Mouse (Mus musculus) left cerebral cortex, adult 2 months (tissue): ENCODE measurements around the gene Slc51b. TPM values are rescaled to one million over a fixed set of nuclear protein-coding genes. Genes with fewer than 3 reads are reported as not detected.

Source experiments
- DNase-seq, 2 experiments: peaks; one replicate each; pipeline ENCODE4 v3.0.0; 2021 to 2022; ENCODE audit warnings: low spot score in 2 of 2, mixed read lengths in 1 of 2; ENCODE audit errors: extremely low spot score in 1 of 2
- H3K27ac ChIP-seq: fragments of 200-600 bp; 2 replicates; pipeline ENCODE4 v1.8.1; 2022
- H3K4me3 ChIP-seq: fragments of 200-600 bp; 2 replicates; pipeline ENCODE4 v1.8.1; 2022
- CTCF ChIP-seq: fragments of 200-600 bp; IDR thresholded peaks from 2 replicates; pipeline ENCODE4 v1.8.1; 2022; ENCODE audit warnings: antibody characterized with exemption, mild to moderate bottlenecking, moderate library complexity
- intact Hi-C: fragments of 180-260 bp; cut with DNase I; formaldehyde crosslinking; loops from one replicate; pipeline ENCODE4 v1.15.1; 2025
- total RNA-seq, 2 experiments: library from RNA; stranded (reverse); gene quantifications; 2 replicates each; pipeline ENCODE4 v1.2.3; 2021

Gene Slc51b
- total RNA-seq, 2 experiments from 2014 or later, result not detected

DNA sequence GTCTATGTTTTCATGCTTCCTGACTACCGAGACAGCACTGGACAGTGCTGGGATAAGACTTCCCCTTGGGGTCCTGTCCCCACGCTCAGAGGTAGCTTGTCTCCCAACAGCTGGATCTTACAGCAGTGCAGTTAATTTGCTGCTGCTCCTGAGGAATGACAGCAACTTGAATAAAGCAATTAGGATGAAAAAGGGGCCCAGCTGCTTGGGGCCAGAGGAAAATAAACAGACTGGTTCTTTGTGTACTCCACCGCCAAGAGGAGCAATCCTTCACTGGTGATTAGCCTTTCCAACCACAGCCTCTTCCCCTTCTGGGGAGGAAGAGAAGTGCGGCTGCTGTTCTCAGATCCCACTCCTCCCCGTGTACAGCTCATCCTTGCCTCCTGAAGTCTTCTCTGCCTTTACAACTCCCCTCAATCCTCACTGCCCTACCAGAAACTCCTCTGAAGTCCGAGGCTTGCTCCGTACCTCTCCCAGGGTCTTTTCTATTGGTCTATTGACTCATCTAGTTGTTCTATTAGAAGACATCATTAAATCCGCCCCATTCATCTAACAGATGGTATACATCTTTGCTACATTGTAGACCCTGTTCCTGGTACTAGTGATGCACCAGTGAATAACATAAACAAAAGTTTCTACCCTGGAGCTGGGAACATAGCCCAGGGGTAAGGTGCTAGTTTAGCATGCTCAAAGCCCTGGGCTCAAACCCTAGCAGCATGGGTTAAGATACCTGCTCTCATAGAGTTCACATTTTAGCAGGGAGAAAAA is 36.2 kb downstream of the Slc51b start:
- no peak overlapping the region for H3K27ac ChIP-seq
- intact Hi-C loops, result no loop called here
- no peak; the same call in 1 of the 2 replicates for TF ChIP-seq CTCF
- DNase-seq, result no peak
- no peak overlapping the region for H3K4me3 ChIP-seq

DNA sequence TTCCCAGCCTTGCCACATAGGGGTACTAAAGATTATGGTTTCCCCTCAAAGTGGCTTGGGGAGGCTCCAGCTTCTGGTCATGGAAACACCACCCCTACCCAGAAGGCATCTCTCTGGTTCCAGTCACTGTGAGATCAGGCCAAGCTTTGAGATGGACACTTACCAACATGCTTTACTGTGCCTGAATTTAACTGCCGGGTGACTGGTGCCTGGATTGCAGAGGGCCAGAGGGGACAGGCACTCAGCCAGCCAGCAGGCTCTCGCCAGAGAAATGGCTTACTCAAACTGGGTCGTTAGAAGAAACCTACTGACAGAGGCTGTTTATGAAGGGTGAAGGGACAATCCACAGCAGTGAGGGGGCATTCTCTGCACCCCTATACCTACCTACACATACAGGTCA is 38.5 kb downstream of the Slc51b start:
- TF ChIP-seq CTCF, result no peak
- DNase-seq, result no peak
- Histone ChIP-seq H3K4me3 (no peak overlapping the region), H3K27ac (no peak overlapping the region)
- intact Hi-C loops, result no loop called here

DNA sequence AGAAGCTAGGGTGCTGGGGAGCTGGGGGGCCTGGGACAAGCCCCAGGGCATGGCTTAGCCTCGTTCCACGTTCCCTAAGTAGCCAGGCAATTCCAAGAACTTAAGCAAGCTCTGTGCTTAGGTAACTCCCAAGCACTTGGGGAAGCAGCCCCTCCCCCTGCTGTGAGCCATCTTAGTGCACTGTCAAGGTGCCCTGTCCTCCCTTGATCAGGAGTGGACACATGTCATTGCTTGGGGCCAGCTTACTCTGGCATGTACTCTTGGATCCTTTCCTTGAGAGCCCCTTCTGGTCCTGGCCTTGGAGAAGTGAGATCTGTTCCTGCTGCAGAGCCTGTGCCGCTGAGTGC is 40.0 kb downstream of the Slc51b start:
- no peak overlapping the region for H3K27ac ChIP-seq
- intact Hi-C loops, result no loop called here

DNA sequence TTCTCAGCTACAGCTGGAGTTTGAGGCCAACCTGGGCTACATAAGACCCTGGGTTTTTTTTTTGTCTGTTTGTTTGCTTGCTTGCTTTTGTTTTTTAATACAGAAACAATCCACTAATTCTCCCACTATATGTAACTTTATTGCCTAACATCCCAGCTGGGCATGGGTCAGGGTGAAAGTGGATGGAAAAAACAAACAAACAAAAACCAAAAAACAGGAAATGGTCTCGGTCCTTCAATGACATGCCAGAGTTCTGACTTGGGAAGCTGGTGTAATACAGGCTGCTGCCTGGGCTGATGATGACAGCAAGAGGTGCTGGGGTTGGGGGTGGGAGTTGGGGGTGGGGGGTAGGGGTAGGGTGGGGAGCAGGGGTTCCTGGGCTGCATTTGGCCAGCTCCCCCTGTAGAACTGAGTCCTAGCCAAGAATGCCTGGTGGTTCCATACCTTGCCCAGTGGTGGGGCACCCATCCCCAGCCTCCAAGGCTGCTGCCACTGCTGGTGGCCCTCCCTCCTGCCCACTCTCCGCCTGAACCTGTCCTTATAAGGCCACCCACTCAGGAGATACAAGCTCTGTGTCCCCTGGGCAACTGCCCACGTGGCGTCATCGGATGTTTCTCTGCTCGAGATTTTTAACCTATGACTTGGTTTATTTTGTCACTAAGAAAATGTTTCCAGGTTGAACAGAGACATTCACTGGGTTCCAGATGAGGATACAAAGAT is 40.6 kb downstream of the Slc51b start:
- no peak overlapping the region for H3K27ac ChIP-seq
- H3K4me3 ChIP-seq, result no peak overlapping the region
- intact Hi-C loops, result no loop called here
- TF ChIP-seq CTCF, result no peak
- DNase-seq, result no peak

More for the DNA sequence above, 40.0 kb downstream of the Slc51b start:
- no peak for TF ChIP-seq CTCF
- no peak for DNase-seq
- no peak overlapping the region for H3K4me3 ChIP-seq

DNA sequence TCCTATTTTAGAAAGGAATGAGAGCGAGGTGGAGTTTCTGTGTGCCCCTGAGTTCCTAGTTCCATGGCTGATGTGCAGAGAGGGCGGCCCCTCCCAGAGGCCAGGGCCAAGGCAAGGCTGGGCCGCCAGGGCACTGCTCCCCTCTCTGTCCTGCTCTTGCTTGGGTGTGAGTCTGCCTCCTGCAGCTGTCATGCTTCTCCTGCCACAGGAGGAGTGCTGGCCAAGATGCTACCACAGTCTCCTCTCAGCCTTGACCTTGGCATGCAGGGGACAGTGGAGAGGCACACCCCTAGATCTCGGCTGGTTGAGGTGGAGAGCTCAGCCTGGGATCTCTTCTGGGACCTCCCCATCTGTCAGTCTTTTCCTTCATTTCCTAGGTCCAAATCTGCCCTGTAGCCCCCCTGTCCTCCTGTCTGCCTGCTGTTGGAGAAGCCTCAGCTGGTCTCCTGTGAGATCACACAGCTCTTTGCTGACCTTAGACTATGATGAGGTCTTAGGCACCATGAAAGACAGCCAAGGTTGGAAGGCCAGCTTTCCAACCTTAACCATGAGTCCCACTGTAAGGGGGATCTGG is 41.7 kb downstream of the Slc51b start:
- H3K27ac ChIP-seq, result no peak overlapping the region
- TF ChIP-seq CTCF, result no peak
- intact Hi-C loops, result no loop called here
- no peak overlapping the region for H3K4me3 ChIP-seq
- DNase-seq, result no peak

DNA sequence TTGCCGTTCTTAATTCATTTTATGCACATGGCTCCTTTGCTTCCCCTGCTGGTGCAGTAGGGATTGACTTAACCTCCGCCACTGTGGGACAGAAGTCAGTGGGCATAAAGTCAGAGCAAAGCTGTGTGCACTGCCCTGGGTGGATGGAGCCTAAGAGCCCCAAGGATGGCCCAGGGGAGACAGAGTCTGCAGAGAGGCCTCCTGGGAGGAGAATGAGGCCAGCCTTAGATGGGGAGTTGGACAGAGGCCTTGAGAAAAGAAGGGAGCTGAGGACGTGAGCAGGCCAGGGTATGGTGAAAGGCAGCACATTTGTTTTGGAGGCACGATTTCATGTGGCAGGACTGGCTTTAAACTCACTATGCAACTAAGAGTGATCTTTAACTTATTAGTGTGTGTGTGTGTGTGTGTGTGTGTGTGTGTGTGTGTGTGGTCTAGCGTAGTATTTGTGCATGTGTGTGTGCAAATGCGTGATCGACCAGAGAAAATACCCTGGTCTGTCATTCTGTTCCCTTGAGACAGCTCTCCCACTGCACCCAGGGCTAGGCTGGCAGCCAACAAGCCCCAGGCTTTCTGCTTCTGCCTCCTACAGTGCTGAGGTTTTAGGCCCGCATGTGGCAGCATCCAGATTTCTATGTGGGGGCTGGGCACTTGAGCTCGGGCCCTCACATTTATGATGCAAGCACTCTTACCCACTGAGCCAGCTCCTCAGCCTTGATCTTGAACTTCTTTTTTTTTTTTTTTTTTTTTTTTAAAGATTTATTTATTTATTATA is 47.4 kb downstream of the Slc51b start:
- DNase-seq, result peak; percentile 55 to 57
- intact Hi-C loops, result no loop called here
- Histone ChIP-seq H3K4me3 (no peak overlapping the region), H3K27ac (peak overlapping the region; percentile 59; the same call in 1 of the 2 replicates)
- TF ChIP-seq CTCF, result no peak; the same call in 1 of the 2 replicates

DNA sequence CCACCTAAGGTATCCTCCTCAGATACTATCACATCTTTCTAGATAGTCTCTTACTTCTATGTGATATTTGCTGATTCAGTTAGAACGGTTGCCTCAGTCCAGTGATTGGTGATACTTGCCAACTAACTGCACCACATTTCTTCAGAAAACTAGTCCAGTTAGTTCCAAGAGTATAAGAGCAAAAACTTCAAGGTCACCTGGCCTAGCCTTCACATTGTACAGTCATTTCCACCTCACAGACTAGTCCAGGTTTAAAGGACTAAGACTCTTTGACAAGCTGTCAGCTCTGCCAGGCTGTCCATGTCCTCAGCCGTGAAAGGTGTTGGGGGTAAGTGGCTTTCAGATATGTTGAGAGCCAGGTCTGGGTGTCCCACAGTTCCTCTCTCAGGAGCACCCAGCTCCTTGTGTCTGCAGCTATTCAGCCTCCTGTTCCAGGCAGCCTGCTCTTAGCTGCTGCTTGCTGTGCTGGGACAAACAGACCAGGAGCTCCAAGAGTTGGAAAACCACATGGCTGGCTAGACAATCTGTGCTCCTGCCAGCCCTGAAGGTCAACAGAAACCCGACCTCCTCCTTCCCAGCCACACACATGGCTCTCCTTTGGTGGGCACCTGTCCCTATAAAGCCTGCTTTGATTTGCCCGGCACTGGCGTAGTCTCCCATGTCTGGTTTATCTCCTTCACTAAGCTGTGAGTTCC is 48.1 kb downstream of the Slc51b start:
- intact Hi-C loops, result no loop called here

DNA sequence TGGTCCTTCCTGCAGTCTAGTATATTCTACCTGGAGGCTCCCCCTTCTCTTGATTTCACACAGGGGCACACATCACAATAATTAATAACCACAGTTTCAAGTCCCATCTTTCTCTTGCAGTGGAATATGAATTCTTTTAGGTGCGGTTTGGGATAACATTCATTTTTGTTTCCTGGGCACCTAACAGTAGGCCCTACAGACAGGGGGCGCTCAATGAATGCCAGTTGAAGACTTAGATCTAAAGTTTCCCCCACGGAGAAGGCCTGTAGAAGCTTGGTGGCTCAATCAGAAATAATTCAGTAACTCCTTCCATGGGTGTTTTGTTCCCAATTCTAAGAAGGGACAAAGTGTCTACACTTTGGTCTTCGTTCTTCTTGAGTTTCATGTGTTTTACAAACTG is 50.3 kb downstream of the Slc51b start:
- DNase-seq, result no peak
- intact Hi-C loops, result loop anchor here (1.0 kb wide), 1 partner anchor 60 kb away; no protein-coding TSS in a partner anchor
- H3K27ac ChIP-seq, result no peak overlapping the region
- TF ChIP-seq CTCF, result peak; percentile 65
- no peak overlapping the region for H3K4me3 ChIP-seq

More for the DNA sequence above, 48.1 kb downstream of the Slc51b start:
- Histone ChIP-seq H3K4me3 (no peak overlapping the region), H3K27ac (peak overlapping the region; percentile 59)
- no peak for TF ChIP-seq CTCF
- DNase-seq, result no peak

DNA sequence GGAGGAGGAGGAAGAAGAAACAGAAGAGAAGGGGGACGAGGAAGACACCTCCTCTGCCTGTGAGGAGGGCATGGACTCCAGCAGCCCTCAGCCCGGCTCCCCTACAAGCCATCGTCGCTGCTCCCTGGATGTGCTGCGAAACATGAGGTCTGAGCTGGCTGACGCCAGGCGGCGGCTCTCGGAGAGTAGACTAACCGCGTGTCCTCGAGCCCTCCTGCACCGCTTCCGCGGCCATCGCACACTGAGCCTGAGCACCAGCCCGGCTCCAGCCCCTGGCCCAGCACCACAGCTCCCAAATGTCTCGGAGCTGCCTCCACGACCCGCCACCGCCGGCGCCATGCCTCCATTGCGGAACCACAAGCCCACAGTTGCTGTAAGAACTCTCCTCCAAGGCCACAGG is 51.0 kb downstream of the Slc51b start:
- H3K27ac ChIP-seq, result no peak overlapping the region
- intact Hi-C loops, result loop anchor here (1.0 kb wide), 1 partner anchor 61 kb away; no protein-coding TSS in a partner anchor
- no peak overlapping the region for H3K4me3 ChIP-seq
- no peak for TF ChIP-seq CTCF
- DNase-seq, result no peak

DNA sequence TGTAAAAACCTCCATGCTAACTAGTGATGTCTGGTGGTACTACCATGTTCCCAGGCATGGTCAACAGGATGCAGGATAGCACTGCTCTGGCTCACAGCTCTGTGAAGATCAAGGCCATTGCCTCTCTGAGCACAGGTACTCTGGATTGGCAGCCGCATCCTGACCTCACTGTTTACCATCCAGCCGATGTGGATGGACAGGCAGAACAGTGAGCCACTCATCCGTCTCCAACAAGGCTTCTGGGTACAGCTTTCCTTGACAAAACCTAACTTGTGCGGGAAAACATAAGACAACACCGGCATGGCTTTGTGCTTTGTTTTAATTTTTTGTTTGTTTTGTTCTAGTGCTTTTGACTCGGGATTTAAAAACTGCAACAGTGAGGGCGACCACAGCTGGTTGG is 57.0 kb downstream of the Slc51b start:
- DNase-seq, result no peak
- intact Hi-C loops, result no loop called here
- Histone ChIP-seq H3K27ac (no peak overlapping the region), H3K4me3 (no peak overlapping the region)
- no peak for TF ChIP-seq CTCF

DNA sequence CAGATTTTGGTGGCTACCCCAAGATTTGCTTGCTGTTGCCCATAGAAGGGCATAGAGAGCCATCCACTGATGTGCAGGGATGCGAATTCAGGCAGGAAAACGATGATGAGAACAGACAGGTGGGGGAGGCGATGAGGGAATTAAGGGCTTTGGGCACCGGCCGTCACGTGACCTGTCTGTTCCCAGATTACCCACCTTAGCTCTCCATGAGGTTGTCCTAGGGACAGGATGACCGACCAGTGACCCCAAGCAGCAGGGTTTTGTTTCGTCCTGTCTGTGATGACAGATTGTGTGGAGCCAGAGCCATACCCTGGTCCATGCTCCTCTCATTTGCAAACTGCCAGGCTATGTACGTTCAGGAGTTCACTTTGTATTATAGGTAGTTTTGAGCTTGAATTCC is 59.1 kb downstream of the Slc51b start:
- H3K27ac ChIP-seq, result no peak overlapping the region
- no peak for DNase-seq
- no peak overlapping the region for H3K4me3 ChIP-seq
- no peak for TF ChIP-seq CTCF
- intact Hi-C loops, result no loop called here

Other genes starting within 250 kb of the Slc51b start
- 1 to 10 TPM; 3.6 to 4.0 TPM for gene Parp16, start 227.6 kb downstream of the Slc51b start, total RNA-seq
- under 1 TPM in 1 of 2 experiments, not detected in 1; 0.21 TPM for gene Cilp, start 157.8 kb downstream of the Slc51b start, total RNA-seq
- 10 to 100 TPM; 29.6 to 34.5 TPM for gene Clpx, start 128.7 kb downstream of the Slc51b start, total RNA-seq
- 10 to 100 TPM; 29.3 to 30.9 TPM for gene Pdcd7, start 76.9 kb downstream of the Slc51b start, total RNA-seq
- 1 to 10 TPM; 4.5 to 7.4 TPM for gene Ubap1l, start 61.9 kb downstream of the Slc51b start, total RNA-seq
- under 1 TPM; 0.14 to 0.25 TPM for gene Kbtbd13, start 31.3 kb downstream of the Slc51b start, total RNA-seq
- 1 to 10 TPM; 2.3 to 3.2 TPM for gene Rasl12, start 24.4 kb downstream of the Slc51b start, total RNA-seq
- 10 to 100 TPM; 16.1 to 18.0 TPM for gene Mtfmt, start 12.8 kb upstream of the Slc51b start, total RNA-seq
- 10 to 100 TPM; 25.9 to 30.9 TPM for gene Spg21, start 38.0 kb upstream of the Slc51b start, total RNA-seq
- gene Ankdd1a, start 97.2 kb upstream of the Slc51b start, total RNA-seq, result 1 to 10 TPM; 2.7 to 3.5 TPM
- 10 to 100 TPM; 13.3 to 15.1 TPM for gene Plekho2, start 157.1 kb upstream of the Slc51b start, total RNA-seq
- under 1 TPM; 0.20 to 0.28 TPM for gene Pif1, start 164.2 kb upstream of the Slc51b start, total RNA-seq
- 1 to 10 TPM; 2.2 to 3.2 TPM for gene Rbpms2, start 206.7 kb upstream of the Slc51b start, total RNA-seq
- gene Oaz2, start 245.0 kb upstream of the Slc51b start, total RNA-seq, result 100 to 1,000 TPM; 218 to 230 TPM